Mouse (Mus musculus): Measurements from ENCODE around the gene Ube2g1. TPM values are rescaled to one million over a fixed set of nuclear protein-coding genes. Genes with fewer than 3 reads are reported as not detected.
"Not testable (repeated sequence)": the region's sequence is repeated elsewhere in the genome, so short reads cannot be mapped to it uniquely, and the experiment has no call there.

Ube2g1 gene
- polyA plus RNA-seq, 1 experiment from 2014 or later, result 92.9 TPM

DNA sequence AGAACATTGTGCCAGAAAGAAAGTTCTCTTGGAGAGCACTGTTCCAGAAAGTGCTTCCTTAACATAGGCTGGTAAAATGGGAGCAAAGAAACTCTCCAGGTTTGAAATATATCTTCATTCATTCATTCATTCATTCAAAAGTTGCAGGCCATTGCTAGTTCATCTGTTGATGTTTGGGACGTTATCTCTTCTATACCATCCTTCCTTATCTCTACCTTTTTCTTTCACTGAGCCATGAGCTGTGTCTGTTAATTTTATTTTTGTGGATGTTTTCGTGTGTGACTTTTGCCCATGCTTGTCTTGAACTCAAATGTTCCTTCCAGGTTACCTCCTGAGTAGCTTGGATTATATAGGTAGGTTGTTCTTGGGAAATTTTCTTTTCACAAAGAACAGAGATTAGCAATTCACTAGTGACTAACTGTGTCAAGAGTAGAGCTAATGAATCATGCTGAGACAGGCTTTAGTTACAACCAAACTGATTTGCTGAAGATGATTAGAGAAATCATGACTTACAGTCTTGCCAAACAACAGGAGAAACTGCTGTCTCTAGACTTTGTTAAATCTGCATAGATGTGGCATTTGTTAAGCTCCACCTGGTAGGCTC is 89.4 kb downstream of the Ube2g1 start:
- Histone ChIP-seq H3K4me2 (no peak overlapping the region), H3K4me3 (replicated peaks) (no peak overlapping the region), H3K27me3 (no peaks in the 10 kb centered on the region), H3K9me3 (0 out of 2 replicates have a peak, but pooled peaks cover 6% of the 10 kb centered on the region), H3K36me3 (0 out of 2 replicates have a peak, but pooled peaks cover 10% of the 10 kb centered on the region), H3K4me1 (replicated peaks) (peaks cover 2% of the 10 kb centered on the region; the same call in 1 of the 2 replicates), H3K27ac (no peak overlapping the region), H3K9ac (replicated peaks) (no peak overlapping the region)
- ATAC-seq (ENCODE audit: insufficient number of reproducible peaks, insufficient read depth, low FRiP score, low TSS enrichment, low read depth), result no peak
- WGBS, result 91% methylated on average over 2 of the region's 2 CpGs

DNA sequence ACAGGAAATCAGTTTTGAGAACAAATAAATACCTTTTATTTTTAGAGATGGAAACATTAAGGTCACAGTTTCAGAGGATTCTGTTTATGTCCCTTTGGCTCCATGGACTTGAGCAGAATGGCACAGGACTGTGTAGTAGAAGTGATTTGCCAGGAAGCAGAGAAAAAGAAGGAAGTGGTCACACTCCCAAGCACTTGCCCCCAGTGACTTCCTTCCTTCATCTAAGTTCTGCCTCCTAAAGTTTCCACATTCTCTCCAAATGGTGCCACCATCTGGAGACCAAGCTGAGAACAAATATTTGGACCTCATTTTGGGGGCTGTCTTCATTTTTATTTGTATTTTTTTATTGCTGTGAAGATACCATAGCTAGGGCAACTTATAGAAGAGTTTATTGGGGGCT is 90.2 kb downstream of the Ube2g1 start:
- Histone ChIP-seq H3K9ac (replicated peaks) (no peak overlapping the region), H3K27ac (no peak overlapping the region), H3K9me3 (0 out of 2 replicates have a peak, but pooled peaks cover 6% of the 10 kb centered on the region), H3K36me3 (0 out of 2 replicates have a peak, but pooled peaks cover 10% of the 10 kb centered on the region), H3K4me1 (replicated peaks) (no peaks in the 10 kb centered on the region), H3K4me2 (no peak overlapping the region), H3K4me3 (replicated peaks) (no peak overlapping the region), H3K27me3 (no peaks in the 10 kb centered on the region)
- no peak for ATAC-seq (ENCODE audit: insufficient number of reproducible peaks, insufficient read depth, low FRiP score, low TSS enrichment, low read depth)

DNA sequence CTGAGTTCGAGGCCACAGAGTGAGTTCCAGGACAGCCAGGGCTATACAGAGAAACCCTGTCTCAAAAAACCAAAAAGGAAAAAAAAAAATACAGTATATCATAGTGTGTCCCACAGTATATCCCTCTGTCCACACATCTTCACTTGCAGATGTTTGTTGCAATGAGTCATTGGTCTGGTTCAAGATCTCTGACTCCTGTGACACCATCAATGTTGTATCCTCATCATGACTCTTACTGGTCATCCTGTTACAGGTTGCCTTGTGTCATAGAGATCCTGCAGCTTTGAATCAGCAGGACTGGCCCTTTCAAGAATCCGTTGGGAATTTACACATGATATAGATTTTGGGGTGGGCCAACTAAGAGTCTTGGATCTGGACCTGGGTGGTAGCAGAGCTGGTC is 98.0 kb downstream of the Ube2g1 start:
- H3K4me2 ChIP-seq; H3K27me3 ChIP-seq; H3K4me3 ChIP-seq (replicated peaks); H3K36me3 ChIP-seq; H3K27ac ChIP-seq; H3K9me3 ChIP-seq; ATAC-seq (ENCODE audit: insufficient number of reproducible peaks, insufficient read depth, low FRiP score, low TSS enrichment, low read depth); H3K4me1 ChIP-seq (replicated peaks); H3K9ac ChIP-seq (replicated peaks): not testable (repeated sequence)
- WGBS, result 86% methylated on average over 2 of the region's 2 CpGs

DNA sequence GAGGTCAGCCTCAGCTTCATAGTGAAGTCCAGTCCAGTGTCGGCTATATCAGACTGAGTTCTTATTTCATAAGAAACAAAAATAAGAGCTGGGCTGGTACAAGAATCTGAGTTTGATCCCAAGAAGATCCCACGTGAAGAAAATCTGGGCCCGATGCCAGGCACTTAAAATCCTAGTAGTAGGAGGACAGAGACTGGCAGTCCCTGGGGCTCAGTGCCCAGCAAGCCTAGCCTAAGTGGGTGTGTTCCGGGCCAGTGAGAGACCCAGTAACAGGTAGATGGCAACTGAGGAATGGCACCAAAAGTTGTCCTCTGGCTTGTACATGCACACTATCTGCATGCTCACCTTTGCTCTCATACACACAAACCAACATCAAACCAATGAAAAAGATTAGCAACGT is 105.6 kb downstream of the Ube2g1 start:
- Histone ChIP-seq H3K9ac (replicated peaks) (no peak overlapping the region), H3K4me2 (no peak overlapping the region), H3K36me3 (peaks cover 32% of the 10 kb centered on the region), H3K4me1 (replicated peaks) (no peaks in the 10 kb centered on the region), H3K27me3 (no peaks in the 10 kb centered on the region), H3K27ac (no peak overlapping the region), H3K9me3 (no peaks in the 10 kb centered on the region; the same call in 1 of the 2 replicates), H3K4me3 (replicated peaks) (no peak overlapping the region)
- ATAC-seq (ENCODE audit: insufficient number of reproducible peaks, insufficient read depth, low FRiP score, low TSS enrichment, low read depth), result no peak
- 95% methylated on average over 5 of the region's 5 CpGs for WGBS

DNA sequence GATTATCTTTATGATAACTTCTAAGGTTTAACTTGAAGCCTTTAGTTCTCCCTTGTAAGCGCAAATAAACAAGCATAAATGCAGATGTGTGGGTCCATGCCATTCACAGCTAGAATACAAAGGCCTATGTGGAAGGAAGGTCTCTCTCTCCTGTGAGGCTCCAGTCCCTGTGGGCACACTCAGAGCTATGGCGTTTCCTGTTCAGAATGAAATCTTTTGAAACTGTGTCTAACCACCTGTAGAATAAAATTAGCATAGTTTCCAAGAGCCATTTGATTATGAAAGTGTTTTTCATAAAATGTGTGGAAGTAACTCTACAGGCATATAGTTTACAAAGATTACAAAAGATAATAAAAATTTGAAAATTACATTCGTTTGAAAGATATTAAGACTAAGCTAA is 111.1 kb downstream of the Ube2g1 start:
- no peak for ATAC-seq (ENCODE audit: insufficient number of reproducible peaks, insufficient read depth, low FRiP score, low TSS enrichment, low read depth)

DNA sequence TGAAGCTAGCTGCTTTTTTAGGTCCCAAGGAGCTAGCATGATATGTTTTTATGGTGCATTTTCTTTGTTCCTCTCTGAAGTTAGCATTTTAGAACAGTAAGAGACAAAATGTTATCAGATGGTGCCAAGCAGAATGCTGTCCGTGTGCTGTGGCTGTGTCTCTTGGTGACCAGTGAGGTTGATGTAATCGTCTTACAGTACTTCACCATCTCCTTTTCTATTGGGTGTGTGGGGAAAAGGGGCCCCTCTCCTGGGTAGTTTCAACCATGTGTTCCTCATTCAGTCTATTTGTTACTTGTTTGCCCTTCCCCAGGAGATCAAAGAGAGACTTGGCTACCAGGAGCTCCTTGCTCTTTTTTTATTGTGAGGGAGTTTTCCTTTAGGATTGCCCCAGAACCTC is 116.1 kb downstream of the Ube2g1 start:
- WGBS, result 27% methylated on average over 2 of the region's 2 CpGs
- Histone ChIP-seq H3K4me1 (replicated peaks) (no peaks in the 10 kb centered on the region), H3K9me3 (no peaks in the 10 kb centered on the region), H3K4me2 (no peak overlapping the region), H3K27me3 (no peaks in the 10 kb centered on the region), H3K9ac (replicated peaks) (no peak overlapping the region), H3K36me3 (peaks cover 15% of the 10 kb centered on the region), H3K27ac (no peak overlapping the region), H3K4me3 (replicated peaks) (no peak overlapping the region)
- ATAC-seq (ENCODE audit: insufficient number of reproducible peaks, insufficient read depth, low FRiP score, low TSS enrichment, low read depth), result no peak

More for the DNA sequence above, 111.1 kb downstream of the Ube2g1 start:
- Histone ChIP-seq H3K4me3 (replicated peaks) (no peak overlapping the region), H3K9ac (replicated peaks) (no peak overlapping the region), H3K4me2 (no peak overlapping the region), H3K36me3 (peaks cover 26% of the 10 kb centered on the region), H3K9me3 (no peaks in the 10 kb centered on the region), H3K27me3 (no peaks in the 10 kb centered on the region), H3K27ac (no peak overlapping the region), H3K4me1 (replicated peaks) (no peaks in the 10 kb centered on the region)
- 90% methylated on average over 3 of the region's 3 CpGs for WGBS

DNA sequence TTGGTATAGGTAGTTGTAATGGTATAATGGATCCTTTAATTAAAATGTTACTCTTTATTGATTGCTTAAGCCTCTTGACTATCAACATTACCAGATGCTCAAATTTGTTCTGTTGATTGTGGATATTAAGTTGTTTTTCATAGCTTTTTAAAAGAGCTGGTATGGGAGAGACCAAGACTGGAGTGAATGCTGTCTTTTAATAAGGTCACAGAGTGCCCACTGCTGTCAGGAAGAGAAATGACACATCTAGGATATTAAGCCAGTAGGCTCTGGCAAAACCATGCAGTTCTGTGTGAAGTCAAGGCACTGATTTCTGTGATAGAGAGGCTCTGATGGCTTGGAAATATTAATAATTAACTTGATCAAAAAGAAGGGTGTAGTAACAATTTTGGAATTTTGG is 116.8 kb downstream of the Ube2g1 start:
- H3K9me3 ChIP-seq, result no peaks in the 10 kb centered on the region

DNA sequence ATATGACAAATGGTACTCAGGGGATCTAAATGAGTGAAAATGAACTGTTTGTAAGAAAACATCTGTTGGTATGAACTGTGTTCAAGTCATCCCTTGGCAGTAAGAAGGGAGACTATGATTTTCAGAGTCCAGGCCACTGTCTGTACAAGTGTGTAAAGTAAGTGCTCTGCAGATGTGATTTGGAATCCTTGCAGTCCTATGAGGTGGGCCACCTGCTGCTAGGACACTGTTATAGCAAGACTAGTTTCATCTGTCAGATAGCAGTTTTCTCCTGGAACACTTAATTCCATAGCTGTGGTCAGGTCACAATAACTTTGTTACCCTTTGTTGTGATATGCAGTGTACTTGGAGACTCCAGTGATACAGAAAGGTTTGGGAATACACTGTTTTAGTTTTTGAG is 118.9 kb downstream of the Ube2g1 start:
- ATAC-seq (ENCODE audit: insufficient number of reproducible peaks, insufficient read depth, low FRiP score, low TSS enrichment, low read depth), result no peak
- H3K9ac ChIP-seq (replicated peaks), result no peak overlapping the region
- no peaks in the 10 kb centered on the region for H3K4me1 ChIP-seq (replicated peaks)
- H3K27ac ChIP-seq, result no peak overlapping the region
- H3K9me3 ChIP-seq, result no peaks in the 10 kb centered on the region
- peaks cover 38% of the 10 kb centered on the region for H3K36me3 ChIP-seq
- H3K4me3 ChIP-seq (replicated peaks), result no peak overlapping the region
- no peaks in the 10 kb centered on the region for H3K27me3 ChIP-seq
- H3K4me2 ChIP-seq, result no peak overlapping the region

More for the DNA sequence above, 116.8 kb downstream of the Ube2g1 start:
- Histone ChIP-seq H3K36me3 (peaks cover 18% of the 10 kb centered on the region), H3K4me1 (replicated peaks) (no peaks in the 10 kb centered on the region), H3K4me3 (replicated peaks) (no peak overlapping the region), H3K4me2 (no peak overlapping the region), H3K27me3 (no peaks in the 10 kb centered on the region), H3K9ac (replicated peaks) (no peak overlapping the region), H3K27ac (no peak overlapping the region)
- ATAC-seq (ENCODE audit: insufficient number of reproducible peaks, insufficient read depth, low FRiP score, low TSS enrichment, low read depth), result no peak

DNA sequence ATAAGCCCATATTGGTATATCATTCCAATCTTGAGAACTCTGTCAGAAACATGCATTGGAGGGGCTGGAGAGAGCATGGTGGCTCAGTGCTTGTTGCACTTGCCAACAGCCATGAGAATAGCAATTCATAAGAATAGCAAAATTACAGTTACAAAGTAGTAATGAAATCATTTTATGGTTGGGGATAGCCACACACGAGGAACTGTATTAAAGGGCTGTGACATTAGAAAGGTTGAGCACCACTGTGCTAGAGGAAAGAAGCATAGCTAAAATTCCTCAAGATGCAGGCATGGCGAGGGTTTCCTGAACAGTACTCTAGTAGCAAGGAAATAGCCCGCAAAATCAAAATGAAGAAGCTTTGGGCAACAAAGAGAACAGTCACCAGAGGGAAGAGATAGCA is 126.7 kb downstream of the Ube2g1 start:
- Histone ChIP-seq H3K4me2 (no peak overlapping the region), H3K36me3 (peaks cover 79% of the 10 kb centered on the region), H3K4me1 (replicated peaks) (no peaks in the 10 kb centered on the region), H3K9ac (replicated peaks) (no peak overlapping the region), H3K9me3 (no peaks in the 10 kb centered on the region), H3K4me3 (replicated peaks) (no peak overlapping the region), H3K27me3 (no peaks in the 10 kb centered on the region), H3K27ac (no peak overlapping the region)
- no peak for ATAC-seq (ENCODE audit: insufficient number of reproducible peaks, insufficient read depth, low FRiP score, low TSS enrichment, low read depth)
- WGBS, result 90% methylated on average over 3 of the region's 3 CpGs

DNA sequence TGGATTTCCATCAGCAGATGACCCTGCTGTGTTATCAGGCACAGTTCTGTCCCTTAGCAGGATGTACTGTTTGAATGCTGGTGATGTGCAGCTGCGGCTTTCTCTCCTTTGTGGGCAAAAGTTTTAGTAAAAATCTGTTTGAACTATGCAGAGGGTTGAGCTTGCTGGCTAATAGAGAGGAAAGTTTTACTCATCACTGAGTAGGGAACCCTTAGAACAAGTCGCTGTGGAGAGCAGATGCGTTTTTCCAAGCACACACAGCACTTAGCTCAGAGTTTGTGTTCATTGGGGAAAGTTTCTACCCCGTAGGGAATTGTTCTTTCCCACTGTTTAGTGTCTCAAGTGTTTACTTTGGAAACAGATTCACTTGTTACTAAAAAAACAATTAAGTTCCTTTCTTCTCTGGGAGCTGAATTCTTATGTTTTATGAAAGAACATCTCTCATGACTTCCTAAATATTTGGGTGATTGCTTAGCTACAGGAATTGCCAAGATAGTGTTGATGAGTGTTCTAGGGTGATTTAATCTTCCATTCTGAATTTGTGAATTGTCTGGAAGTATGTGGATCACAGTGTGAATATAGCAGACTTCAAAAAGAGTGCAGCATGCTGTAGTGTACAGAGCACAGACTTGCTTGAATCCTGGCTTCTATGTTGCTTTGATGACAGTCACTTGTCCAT is 127.9 kb downstream of the Ube2g1 start:
- Histone ChIP-seq H3K4me1 (replicated peaks) (no peaks in the 10 kb centered on the region), H3K9me3 (no peaks in the 10 kb centered on the region), H3K27ac (no peak overlapping the region), H3K27me3 (no peaks in the 10 kb centered on the region), H3K4me2 (no peak overlapping the region), H3K9ac (replicated peaks) (no peak overlapping the region), H3K4me3 (replicated peaks) (no peak overlapping the region), H3K36me3 (peaks cover 80% of the 10 kb centered on the region)
- no peak for ATAC-seq (ENCODE audit: insufficient number of reproducible peaks, insufficient read depth, low FRiP score, low TSS enrichment, low read depth)
- WGBS, result 93% methylated on average over 4 of the region's 4 CpGs

DNA sequence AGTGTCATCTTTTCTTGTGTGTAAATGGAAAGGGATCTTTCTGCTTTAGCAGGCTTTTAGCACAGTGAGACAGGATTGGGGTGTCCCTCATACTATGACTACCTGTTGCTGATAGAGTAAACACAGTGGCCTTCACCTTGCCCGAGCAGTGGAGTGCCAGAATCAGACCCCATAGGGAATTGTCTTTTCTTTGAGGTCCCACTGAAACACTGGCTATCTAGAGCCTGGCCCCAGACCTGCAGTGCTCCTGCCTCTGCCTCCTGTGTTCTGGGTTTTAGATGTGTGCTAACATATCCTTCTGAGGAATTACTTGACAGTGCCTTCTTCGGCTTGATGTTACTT is 128.4 kb downstream of the Ube2g1 start:
- no peak overlapping the region for H3K4me3 ChIP-seq (replicated peaks)
- H3K27ac ChIP-seq, result no peak overlapping the region
- no peaks in the 10 kb centered on the region for H3K9me3 ChIP-seq
- H3K9ac ChIP-seq (replicated peaks), result no peak overlapping the region
- 86% methylated on average over 2 of the region's 2 CpGs for WGBS
- H3K4me2 ChIP-seq, result no peak overlapping the region
- peaks cover 80% of the 10 kb centered on the region for H3K36me3 ChIP-seq
- no peak for ATAC-seq (ENCODE audit: insufficient number of reproducible peaks, insufficient read depth, low FRiP score, low TSS enrichment, low read depth)
- H3K27me3 ChIP-seq, result no peaks in the 10 kb centered on the region
- no peaks in the 10 kb centered on the region for H3K4me1 ChIP-seq (replicated peaks)

Data from limb, embryonic 12.5 days (tissue).